Mouse (Mus musculus) limb, embryonic 12.5 days (tissue): ENCODE measurements around the gene Akap11. TPM values are rescaled to one million over a fixed set of nuclear protein-coding genes. Genes with fewer than 3 reads are reported as not detected.

ENCODE experiments used
- ATAC-seq: fragments of 200-750 bp; cut with Nextera tagmentation; 2 replicates; pipeline ENCODE4 v1.8.0; 2017; ENCODE audit warnings: low read depth, moderate TSS enrichment; ENCODE audit not compliant: insufficient number of reproducible peaks, insufficient read depth, low FRiP score, low TSS enrichment
- H3K27ac ChIP-seq: fragments of 300-500 bp; sonication (generic); 2 replicates; pipeline ENCODE4 v1.5.1; 2016; ENCODE audit warnings: mild to moderate bottlenecking, moderate library complexity
- H3K27me3 ChIP-seq: fragments of 300-500 bp; sonication (generic); 2 replicates; pipeline ENCODE4 v1.6.1; 2016; ENCODE audit warnings: mild to moderate bottlenecking, moderate library complexity
- H3K36me3 ChIP-seq: fragments of 300-500 bp; sonication (generic); 2 replicates; pipeline ENCODE4 v1.6.1; 2016; ENCODE audit warnings: mild to moderate bottlenecking, moderate library complexity
- H3K4me1 ChIP-seq: fragments of 300-500 bp; sonication (generic); replicated peaks from 2 replicates; pipeline ENCODE4 v1.6.1; 2016
- H3K4me2 ChIP-seq: fragments of 300-500 bp; sonication (generic); 2 replicates; pipeline ENCODE4 v1.6.1; 2016; ENCODE audit warnings: mild to moderate bottlenecking, moderate library complexity
- H3K4me3 ChIP-seq: fragments of 300-500 bp; sonication (generic); replicated peaks from 2 replicates; pipeline ENCODE4 v1.5.1; 2016; ENCODE audit warnings: mild to moderate bottlenecking
- H3K9ac ChIP-seq: fragments of 300-500 bp; sonication (generic); replicated peaks from 2 replicates; pipeline ENCODE4 v1.6.1; 2016; ENCODE audit warnings: mild to moderate bottlenecking, moderate library complexity
- H3K9me3 ChIP-seq: fragments of 300-500 bp; sonication (generic); 2 replicates; pipeline ENCODE4 v1.6.1; 2016; ENCODE audit warnings: mild to moderate bottlenecking, moderate library complexity
- WGBS: fragments of 180-500 bp; shearing (Covaris S2); methylation state at CpG from one replicate; pipeline ENCODE4 v1.1.7; 2016; 5-methylcytosine and 5-hydroxymethylcytosine counted together
- polyA plus RNA-seq: library from polyadenylated mRNA; unstranded; fragments of >200 nt; fragmentation: Nextera tagmentation; extraction: Ambion mirVana; gene quantifications from 2 replicates; pipeline ENCODE4 v1.2.1, GENCODE M21; 2016

The Akap11 gene
- polyA plus RNA-seq, 1 experiment from 2014 or later: 27.1 TPM

DNA sequence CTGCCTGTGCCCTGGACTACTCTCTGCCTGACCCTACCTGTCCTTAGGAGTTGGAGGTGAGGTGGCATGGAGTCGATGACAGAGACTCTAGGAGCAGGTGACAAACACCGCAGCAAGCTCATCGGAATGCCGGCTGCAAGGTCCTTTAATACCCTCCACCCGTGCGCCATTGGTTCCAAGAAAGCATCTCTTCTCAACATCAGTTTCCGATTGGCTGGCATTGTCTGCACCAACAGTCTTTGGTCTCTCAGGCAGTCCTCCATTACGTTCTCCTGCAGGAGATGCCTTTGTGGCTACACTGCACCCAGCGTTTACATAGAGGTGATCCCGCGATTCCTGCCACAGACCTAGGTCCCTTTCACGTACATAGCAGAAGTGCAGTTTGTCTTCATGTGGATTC lies 88.6 kb downstream of the Akap11 start:
- no peak for ATAC-seq
- H3K27ac ChIP-seq: no peak overlapping the region
- no peaks in the 10 kb centered on the region for H3K4me1 ChIP-seq
- no peak overlapping the region for H3K4me2 ChIP-seq
- H3K36me3 ChIP-seq: no peaks in the 10 kb centered on the region
- 89% methylated on average over 12 of the region's 12 CpGs for WGBS
- no peaks in the 10 kb centered on the region for H3K27me3 ChIP-seq
- H3K9me3 ChIP-seq: peaks cover 4% of the 10 kb centered on the region; the same call in 1 of the 2 replicates
- H3K4me3 ChIP-seq: no peak overlapping the region
- no peak overlapping the region for H3K9ac ChIP-seq

DNA sequence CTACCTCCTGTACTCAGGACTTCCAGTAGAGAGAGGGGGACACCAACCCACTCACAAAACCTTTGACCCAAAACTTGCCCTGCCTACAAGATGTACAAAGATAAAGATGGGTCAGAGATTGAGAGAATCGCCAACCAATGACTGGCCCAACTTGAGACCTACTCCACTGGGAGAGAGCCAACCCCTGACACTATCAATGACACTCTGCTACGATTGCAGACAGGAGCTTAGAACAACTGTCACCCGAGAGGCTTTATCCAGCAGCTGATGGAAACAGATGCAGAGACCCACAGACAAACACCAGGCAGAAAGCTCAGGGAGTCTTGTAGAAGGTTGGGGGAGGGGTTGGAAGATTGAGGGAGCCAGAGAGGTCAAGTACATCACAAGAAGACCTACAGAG lies 89.1 kb downstream of the Akap11 start:
- no peaks in the 10 kb centered on the region for H3K4me1 ChIP-seq
- no peak for ATAC-seq
- WGBS: 85% methylated on average over 3 of the region's 3 CpGs

More for the DNA sequence above, 89.1 kb downstream of the Akap11 start:
- Histone ChIP-seq H3K27ac (no peak overlapping the region), H3K4me3 (no peak overlapping the region), H3K36me3 (no peaks in the 10 kb centered on the region), H3K9me3 (peaks cover 4% of the 10 kb centered on the region; the same call in 1 of the 2 replicates), H3K27me3 (no peaks in the 10 kb centered on the region), H3K4me2 (no peak overlapping the region), H3K9ac (no peak overlapping the region)

Other genes with a start within 250 kb of the Akap11 start
- gene Tnfsf11, start 228.8 kb downstream of the Akap11 start, polyA plus RNA-seq: 0.27 TPM in 1 of 2 replicates, not detected in the other
- 1.1 and 2.6 TPM in 2 replicates for gene Dgkh, start 196.0 kb upstream of the Akap11 start, polyA plus RNA-seq